Comparison of ENCODE assay signal across 8 mouse cellular contexts in the genomic region with DNA sequence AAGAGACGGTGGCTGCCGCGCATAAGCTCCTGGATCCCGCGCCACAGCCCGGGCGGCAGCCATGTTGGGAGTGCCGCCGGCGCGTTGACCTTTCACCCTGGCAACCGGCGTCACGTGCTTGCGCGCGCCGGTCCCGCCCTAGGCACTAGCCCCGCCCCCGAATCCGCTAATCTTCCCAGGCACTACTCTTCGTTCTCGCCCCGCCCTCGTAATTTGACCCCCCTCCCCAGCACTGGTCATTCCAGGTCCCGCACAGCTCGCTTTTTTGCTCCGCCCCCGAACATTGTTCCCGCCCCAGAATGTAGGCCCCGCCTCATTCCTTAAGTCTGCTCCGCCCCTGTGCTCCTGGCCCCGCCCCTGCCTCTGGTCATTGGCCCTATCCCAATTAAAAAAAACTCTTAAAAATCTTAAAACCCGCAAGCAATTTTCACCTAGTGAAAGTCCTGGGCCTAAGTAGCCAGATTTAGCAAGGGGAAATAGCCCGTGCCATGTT. TPM values are rescaled to one million over a fixed set of nuclear protein-coding genes. Genes with fewer than 3 reads are reported as not detected.
DNase-seq lines count a peak whose midpoint lies in the region; ATAC-seq lines count a peak whose summit lies in the region.

A gene (minus strand): TSS at position 236 of the 493 bp plus-strand sequence.

- H3K9me3 ChIP-seq in lung, embryonic 16.5 days (ENCODE audit: control insufficient read depth, low read length) = no peaks in the 10 kb centered on the region

- peak; percentile 83 to 91 for ATAC-seq in hematopoietic stem cell, adult 5-6 weeks (replicated peaks in 1 of 2; ENCODE audit: insufficient read depth in 1 of 2, low FRiP score in 2 of 2, low TSS enrichment in 1 of 2, low read depth in 1 of 2, poor library complexity in 2 of 2, severe bottlenecking in 2 of 2)
- peak; percentile 92 for ATAC-seq in lung, embryonic 16.5 days (ENCODE audit: low read depth)

- H3K4me1 ChIP-seq in lung, embryonic 16.5 days (replicated peaks; ENCODE audit: control insufficient read depth, insufficient read depth, low read length) = peaks cover 29% of the 10 kb centered on the region

- peak within 1 kb of the TSS; percentile 75 for H3K9ac ChIP-seq in lung, embryonic 16.5 days (ENCODE audit: low read length)

- under 1% methylated on average over 36 of the region's 36 CpGs for WGBS in lung, embryonic 16.5 days

- H3K4me3 ChIP-seq in lung, embryonic 16.5 days (ENCODE audit: low read length) = peak within 1 kb of the TSS; percentile 88

- no peaks in the 10 kb centered on the region for H3K36me3 ChIP-seq in lung, embryonic 16.5 days (ENCODE audit: control insufficient read depth, insufficient read depth, low read length)

- no peaks in the 10 kb centered on the region for H3K27me3 ChIP-seq in lung, embryonic 16.5 days (ENCODE audit: control insufficient read depth, insufficient read depth, low read depth, low read length)

- DNase-seq in MEL-GATA-1-ER (ENCODE audit: extremely low read depth, low read depth) = peak; percentile 72
- peak; percentile 82 for DNase-seq in cerebellum, adult 8-10 months
- peak; percentile 93 for DNase-seq in forelimb bud, embryonic 11.5 days (ENCODE audit: low read depth, low spot score)
- peak; percentile 61 for DNase-seq in layer of hippocampus, adult 9-10 months (ENCODE audit: low spot score)
- DNase-seq in ovary, postnatal 10 days (ENCODE audit: low spot score) = peak; percentile 71
- DNase-seq in thymus, postnatal 10 days (ENCODE audit: low spot score in 2 of 2) = peak; percentile 73 to 85

- H3K4me2 ChIP-seq in lung, embryonic 16.5 days (ENCODE audit: low read depth, low read length) = peak within 1 kb of the TSS; percentile 86

- H3K27ac ChIP-seq in lung, embryonic 16.5 days (ENCODE audit: low read length) = peak within 1 kb of the TSS; percentile 47

RNA-seq across cellular contexts. Expression of the gene that starts here (rescaled TPM):
- total RNA-seq in hematopoietic stem cell, adult 5-6 weeks (2017) = 6.9 and 7.3 TPM in 2 replicates
- polyA plus RNA-seq in lung, embryonic 16.5 days (2015; fragmentation: Nextera tagmentation; extraction: Ambion mirVana) = 21.0 and 21.2 TPM in 2 replicates

Comparison
In these comparisons a context has a peak if more than half of its experiments do, and no peak if none do; other contexts are left out.
1. Peak in every context shown above with its lines: DNase-seq, ATAC-seq, H3K4me3 ChIP-seq and H3K27ac ChIP-seq.